Mouse (Mus musculus): ENCODE results near the gene Ugt1a1. TPM values are rescaled to one million over a fixed set of nuclear protein-coding genes. Genes with fewer than 3 reads are reported as not detected.
"Not testable (repeated sequence)": the region's sequence is repeated elsewhere in the genome, so short reads cannot be mapped to it uniquely, and the experiment has no call there.

Ugt1a1 gene
- total RNA-seq, 2 experiments from 2014 or later, result not detected

DNA sequence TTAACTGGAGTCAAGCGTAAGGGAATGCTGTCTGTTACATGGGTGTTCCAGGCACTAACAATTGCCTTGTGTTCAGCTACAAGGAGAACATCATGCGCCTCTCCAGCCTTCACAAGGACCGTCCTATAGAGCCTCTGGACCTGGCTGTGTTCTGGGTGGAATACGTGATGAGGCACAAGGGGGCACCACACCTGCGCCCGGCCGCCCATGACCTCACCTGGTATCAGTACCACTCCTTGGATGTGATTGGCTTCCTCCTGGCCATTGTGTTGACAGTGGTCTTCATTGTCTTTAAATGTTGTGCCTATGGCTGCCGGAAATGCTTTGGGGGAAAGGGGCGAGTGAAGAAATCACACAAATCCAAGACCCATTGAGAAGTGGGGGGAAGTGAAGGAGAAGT, 6.3 kb downstream of the Ugt1a1 start:
- DNase-seq (ENCODE audit: low spot score in 2 of 2), result no peak

DNA sequence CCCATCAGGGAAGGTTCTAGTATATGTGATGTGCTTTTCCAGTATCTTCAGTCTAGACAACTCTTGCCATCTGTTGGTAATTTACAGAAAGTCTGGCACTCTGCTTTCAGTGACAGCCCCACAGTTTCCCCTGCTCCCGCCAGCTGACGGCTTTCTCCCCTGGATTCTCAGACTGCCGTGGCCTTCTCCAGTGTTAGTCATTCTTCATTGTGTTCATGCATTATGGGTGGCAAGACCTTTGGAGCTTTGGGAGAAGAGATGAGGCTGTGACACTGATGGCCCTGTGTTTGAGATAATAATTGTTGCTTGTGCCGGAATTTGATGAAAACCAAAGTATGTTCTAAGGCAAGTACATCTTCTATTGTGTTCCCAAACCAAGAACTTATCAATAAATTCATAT, 6.8 kb downstream of the Ugt1a1 start:
- DNase-seq (ENCODE audit: low spot score in 2 of 2), result no peak

DNA sequence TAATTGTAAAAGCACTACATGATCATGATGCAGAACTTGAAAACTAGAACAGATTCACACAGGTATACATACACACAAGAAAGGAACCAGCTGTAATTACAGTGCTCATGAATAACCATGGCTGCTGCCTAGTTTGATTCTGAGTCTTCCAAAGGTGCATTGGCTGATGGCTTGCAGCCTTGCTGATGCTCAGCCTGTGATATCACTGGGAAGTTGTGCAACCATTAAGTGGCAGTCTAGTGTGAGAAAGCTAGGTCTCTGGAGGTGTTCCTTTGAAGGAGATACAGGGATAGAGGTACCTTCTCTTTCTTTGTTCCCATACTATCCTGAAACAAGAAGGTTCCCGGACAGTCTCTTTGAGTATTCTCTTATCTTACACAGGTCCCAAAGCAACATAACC, 7.3 kb downstream of the Ugt1a1 start:
- no peak for DNase-seq (ENCODE audit: low spot score in 2 of 2)

DNA sequence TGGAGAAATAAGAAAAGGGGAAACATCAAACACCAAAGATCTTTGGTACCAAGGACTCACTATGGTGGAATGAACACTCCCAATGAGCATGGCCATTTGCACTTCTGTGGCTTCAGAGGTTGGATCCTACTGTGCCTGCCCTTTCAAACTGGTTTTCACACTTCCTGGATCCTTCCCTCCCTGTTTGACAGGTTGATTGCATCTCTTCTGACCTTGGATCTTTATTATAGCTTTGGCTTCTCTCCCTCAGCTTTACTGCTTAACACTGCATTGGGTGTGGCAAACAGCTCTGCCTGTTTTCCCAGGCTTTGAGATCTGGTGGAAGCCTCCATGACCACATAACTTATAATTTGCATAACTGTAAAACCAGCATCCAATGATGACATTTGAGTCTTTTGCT, 8.6 kb downstream of the Ugt1a1 start:
- no peak for DNase-seq (ENCODE audit: low spot score in 2 of 2)

DNA sequence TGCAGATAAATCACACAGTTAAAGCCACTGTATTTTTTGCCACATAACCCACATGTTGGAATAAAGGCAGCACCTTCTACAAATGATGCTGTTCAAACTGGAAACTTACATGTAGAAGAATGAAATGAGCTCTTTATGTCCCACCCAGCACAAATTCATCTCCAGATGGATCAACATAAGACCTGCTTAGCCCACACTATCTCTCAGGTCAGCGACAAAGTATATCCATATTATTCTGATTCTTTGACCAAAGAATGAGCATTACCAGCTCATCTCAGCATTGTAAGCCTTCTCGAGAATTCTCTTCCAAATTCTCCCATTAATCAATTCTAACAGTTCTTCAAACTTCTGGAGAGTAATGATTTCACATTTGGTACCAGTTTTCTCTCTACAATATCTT, 10.5 kb downstream of the Ugt1a1 start:
- no peak for DNase-seq (ENCODE audit: low spot score in 2 of 2)

DNA sequence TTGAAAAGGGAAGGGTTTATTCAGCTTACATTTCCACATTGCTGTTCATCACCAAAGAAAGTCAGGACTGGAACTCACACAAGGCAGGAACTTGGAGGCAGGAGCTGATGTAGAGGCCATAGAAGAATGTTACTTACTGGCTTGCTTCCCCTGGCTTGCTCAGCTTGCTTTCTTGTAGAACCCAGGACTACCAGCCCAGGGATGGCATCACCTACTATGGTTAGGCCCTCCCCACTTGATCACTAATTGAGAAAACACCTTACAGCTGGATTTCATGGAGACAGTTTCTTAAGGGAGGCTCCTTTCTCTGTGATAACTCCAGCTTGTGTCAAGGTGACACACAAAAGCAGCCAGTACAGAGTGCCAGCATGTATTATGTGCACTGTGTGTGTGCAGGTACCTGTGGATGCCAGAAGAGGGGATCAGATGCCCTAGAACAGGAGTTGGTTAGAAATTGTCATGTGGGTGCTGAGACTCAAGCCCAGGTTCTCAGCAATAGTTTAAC, 11.3 kb downstream of the Ugt1a1 start:
- not testable (repeated sequence) for DNase-seq (ENCODE audit: low spot score in 2 of 2)

DNA sequence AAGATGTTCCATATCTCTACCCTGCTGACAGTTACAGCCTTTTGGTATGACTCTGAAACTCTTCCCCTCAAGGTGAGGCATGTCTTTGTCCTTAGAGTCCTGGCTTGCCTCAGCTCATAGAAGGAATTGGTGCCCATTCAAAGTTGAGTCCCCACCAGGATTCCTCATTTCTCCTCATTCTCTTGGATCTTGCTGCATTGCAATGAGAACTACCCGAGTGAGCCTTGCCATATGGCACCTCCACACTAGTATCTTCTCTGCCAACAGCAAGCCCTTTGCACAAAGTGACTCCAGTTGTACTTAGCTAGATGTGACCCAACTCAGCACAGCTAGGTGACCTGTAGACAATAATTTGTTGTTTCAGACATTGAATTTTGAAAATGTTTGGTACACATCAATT, 11.8 kb downstream of the Ugt1a1 start:
- DNase-seq (ENCODE audit: low spot score in 2 of 2), result no peak

DNA sequence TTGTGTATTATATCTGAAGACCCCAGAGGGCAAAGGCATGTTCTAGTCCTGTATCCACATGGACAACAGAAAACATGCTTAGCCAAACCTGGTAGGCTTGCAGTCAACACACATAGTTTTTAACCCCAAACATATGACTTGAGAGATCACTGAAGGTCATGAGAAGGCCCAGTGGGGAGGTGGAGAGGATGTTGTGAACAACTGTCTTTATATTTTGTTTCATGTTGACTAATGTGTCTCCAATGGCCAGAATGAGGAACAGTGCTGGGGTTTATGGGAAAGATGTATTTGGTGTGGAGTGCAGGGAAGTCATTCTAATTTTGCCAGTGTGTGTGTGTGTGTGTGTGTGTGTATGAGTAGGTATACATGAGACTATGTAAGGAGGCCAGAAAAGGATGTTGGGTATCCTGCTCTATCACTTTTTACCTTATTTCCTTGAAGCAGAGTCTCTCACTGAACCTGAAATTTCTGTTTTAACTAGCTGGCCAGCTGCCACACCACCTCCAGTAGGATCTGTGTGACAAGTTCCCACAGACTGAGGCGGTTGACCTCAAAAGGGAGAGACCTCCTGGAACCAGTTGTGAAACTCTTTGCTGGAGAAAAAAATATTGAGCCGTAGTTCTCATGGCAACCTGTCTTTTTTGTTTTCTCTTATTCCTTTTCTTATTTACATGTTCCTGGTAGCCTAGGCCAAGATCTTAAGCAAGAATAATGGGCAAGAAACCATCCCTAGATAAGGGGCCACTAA, 12.4 kb downstream of the Ugt1a1 start:
- no peak for DNase-seq (ENCODE audit: low spot score in 2 of 2)

DNA sequence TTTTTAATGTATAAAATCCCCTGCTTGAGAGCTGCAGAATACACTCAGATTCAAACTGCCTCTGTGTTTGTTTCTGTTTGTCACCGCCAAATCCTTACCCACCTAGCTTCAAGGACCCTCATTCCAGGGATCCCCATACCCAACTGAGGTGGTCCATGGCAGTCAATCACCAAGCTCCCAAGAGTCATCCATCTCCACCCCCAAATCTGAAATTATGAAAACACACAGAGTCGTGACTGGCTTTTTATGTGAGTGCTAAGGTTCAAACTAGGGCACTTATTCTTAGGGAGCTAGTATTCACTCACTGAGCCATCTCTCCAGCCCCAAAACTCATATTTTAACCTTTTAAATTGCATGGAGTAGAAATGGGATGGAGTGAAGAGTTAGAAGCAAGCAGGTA, 13.5 kb downstream of the Ugt1a1 start:
- not testable (repeated sequence) for DNase-seq (ENCODE audit: low spot score in 2 of 2)

DNA sequence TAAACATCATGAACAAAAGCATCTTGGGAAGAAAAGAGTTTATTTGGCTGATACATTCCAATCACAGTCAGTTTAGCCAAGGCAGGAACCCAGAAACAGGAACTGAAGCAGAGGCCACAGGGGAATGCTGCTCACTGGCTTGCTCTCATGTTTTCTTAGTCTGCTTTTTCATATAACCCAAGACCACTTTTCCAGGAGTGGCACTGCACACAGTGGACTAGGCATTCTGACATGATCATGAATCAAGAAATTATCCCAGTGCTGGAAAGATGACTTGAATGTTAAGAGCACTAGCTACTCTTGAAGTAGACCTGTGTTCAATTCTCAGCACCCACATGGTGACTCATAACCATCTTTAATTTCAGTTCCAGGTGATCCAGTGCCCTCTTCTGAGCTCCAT, 14.0 kb downstream of the Ugt1a1 start:
- peak in 1 of 2 experiments; percentile 1 for DNase-seq (ENCODE audit: low spot score in 2 of 2)

DNA sequence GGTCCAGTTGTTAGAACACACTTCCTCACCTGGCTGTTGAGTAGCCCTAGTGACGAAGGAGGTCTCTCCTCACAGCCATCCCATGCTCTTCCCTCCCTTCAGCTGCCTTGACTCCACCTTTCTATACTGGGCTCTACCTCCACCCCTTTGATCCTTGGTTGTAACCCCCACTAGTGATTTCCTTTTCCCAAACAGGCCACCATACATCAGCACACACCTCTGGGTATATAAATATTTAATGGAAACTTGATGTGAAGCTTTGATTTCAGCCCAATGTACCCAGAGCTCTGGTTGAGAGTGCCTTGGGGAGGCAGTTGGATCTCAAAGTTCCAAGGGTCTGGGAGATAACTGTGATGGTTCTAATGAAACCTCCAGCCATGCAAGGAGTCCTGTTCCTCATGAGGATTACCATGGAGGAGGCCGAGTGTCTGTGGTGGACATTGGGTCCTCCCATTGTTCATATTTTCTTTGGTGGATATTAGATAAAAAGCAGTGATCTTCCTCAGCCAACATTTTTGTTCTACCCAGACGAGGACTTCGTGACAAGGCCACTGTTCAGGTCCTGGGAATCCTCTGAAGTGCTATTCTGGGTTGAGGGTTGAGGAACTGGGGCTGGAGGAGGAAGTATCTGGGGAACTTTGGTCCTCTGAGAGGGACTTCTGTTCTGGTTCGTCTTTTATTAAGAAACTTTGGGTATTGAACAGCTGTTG, 15.1 kb downstream of the Ugt1a1 start, which contains the start of gene Mroh2a:
Gene Mroh2a (plus strand): TSS at position 317 of the 710 bp plus-strand sequence.
- DNase-seq (ENCODE audit: low spot score in 2 of 2), result peak in 1 of 2 experiments; percentile 1

DNA sequence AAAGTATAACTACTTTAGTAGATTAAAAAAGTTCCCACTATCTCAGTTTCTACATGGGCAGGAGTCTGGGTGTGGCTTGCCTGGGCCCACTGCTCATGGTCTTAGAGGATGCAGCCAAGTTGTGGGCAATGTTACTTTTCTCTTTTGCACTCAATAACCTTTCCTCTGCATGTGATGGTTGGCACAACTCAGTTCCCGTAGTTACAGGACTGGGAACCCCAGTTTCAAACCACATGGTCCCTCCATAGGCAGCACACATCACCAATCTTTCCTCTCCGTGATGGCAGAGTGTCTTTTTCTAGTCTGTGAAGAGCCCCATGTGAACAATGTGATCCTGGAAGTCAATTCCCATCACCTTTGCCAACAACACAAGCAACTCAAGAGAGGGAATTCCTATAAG, 15.7 kb downstream of the Ugt1a1 start:
- DNase-seq (ENCODE audit: low spot score in 2 of 2), result peak in 1 of 2 experiments; percentile 2

DNA sequence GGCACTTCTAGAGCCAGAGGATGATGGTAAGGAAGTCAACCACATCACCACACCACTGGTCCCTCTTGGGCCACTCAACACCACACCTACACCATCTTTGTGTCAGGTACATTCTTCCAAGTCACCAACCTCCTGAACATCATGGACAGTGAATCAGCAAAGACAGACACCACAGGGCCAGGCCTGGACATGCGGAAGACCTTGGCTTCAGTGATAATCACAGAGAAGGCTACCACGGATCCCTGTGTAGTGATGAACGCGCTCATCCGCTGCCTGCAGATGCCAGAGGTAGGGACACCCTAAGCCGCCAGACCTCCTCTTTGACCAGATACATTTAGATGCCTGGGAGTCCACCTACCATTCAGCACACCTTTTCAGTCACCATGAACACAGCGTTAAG, 16.4 kb downstream of the Ugt1a1 start:
- no peak for DNase-seq (ENCODE audit: low spot score in 2 of 2)

DNA sequence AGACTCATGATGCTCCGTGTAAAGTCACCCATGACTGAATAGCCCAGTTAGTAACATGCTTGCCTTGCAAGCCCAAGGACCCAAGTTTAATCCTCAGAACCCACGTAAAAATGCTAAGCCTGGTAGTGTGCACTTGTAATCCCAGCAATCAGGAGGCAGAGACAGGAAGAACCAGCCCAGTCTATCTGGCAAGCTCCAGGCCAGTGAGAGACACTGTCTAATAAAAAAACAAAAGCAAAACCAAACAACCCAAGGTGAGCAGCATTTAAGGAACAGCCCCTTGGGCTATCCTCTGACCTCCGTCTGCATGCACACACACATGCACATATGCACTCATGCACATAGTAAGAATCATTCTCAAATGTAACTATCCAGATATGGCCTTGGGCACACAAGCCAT, 17.8 kb downstream of the Ugt1a1 start:
- DNase-seq (ENCODE audit: low spot score in 2 of 2), result no peak

DNA sequence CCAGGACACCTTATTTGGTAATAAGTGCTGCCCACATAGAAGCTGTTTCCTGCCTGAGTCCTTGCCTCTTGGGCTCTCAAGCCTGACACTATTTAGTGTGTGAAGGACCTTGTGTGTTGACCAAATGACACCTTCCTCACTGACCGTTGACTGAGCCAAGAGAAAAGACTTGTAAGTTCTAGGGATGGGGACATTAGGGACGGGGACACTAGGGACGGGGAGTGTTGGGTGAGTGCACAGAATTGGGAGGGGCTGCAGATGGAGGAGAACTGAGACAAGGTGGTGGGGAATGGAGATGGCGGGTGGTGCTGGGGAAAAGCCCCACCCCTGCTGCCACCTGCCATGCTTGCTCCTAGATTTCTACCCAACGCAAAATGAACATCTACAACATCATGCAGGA, 18.2 kb downstream of the Ugt1a1 start:
- no peak for DNase-seq (ENCODE audit: low spot score in 2 of 2)

DNA sequence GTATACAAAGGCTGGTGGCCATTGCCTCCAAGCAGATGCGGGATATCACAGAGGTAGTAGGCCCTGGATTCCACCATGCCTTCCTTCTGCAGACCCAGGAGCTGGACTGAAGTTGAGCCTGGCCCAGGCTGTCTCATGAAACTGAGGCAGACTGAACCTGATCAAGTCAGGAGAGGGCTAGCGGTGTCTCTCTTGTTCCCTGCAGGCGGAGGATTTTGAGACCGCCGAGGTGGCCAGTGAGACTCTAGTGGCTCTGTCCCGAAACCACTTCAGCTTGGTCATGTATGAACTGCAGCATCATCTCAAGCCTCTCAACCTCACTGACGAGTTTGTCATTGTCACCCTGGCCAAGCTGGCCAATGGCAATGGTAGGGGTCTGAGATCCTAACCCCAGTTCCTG, 18.7 kb downstream of the Ugt1a1 start:
- no peak for DNase-seq (ENCODE audit: low spot score in 2 of 2)

DNA sequence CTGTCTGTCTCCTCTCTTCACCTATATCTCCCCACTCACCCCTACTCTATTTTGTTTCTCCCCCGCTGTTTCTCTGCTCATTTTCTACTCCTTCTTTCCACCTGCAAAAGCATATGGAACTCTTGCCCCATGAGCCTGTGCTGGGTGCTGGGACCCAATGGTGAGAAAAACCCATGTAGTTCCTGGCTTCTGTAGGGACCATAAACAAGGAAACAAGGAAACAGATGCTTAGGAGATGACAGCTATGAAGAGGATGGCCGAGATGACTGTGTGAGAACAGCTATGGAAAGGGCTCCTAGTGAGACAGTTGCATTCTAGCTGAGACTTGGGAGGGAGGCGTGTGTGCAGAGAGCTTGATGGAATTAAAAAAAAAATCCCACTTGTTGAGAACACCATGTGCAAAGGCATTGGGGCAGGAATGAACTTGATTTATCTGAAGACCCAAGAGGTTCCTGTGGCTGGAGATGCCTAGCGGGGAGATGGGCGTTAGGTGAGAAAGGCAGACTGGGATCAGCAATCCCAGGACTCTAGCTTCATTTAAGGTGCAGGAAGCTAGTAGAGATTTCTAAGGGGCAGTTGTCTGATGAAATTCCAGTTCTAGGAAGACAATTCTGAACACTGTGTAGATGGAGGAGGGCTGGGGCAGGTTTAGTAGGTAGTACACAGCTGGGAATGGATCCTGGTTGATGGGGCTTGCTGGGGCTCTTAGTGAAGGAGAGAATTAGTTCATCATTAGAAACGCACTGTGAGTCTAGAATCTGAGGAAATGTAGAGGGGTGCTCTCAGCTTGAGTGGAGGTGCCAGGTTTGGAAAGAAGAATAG, 19.4 kb downstream of the Ugt1a1 start:
- DNase-seq (ENCODE audit: low spot score in 2 of 2), result no peak

DNA sequence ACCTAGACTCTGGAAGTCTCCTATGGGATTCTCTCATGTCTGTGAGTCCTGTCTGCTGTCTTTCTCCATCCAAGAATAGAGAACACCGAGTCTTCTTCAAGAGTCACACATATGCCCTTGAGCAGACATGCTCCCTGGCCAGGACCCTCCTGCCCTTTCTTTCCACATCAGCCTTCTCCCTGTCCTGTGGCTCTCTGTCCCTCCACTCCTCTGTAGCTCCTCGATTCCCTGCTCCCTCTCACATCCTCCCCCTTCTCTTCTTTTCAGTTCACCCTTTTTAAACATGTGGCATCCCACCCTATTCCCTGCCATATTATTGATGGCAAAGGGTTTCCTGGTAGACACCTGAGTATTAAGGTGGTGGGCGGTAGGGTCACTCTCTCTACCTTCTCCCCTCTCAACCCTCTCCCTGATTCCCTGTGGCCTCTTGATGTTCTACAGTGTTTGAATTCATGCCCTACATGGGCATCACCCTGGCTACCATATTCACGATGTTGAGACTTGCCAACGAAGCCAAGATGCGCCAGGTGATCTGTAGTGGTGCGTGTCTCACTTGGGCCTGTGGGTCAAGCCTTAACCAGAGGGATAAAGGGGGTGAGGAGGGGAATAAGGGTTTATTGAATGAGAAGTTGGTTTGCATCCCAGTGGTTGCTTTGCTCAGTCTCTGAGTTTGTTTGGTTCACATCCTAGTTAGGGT, 20.2 kb downstream of the Ugt1a1 start:
- no peak for DNase-seq (ENCODE audit: low spot score in 2 of 2)

DNA sequence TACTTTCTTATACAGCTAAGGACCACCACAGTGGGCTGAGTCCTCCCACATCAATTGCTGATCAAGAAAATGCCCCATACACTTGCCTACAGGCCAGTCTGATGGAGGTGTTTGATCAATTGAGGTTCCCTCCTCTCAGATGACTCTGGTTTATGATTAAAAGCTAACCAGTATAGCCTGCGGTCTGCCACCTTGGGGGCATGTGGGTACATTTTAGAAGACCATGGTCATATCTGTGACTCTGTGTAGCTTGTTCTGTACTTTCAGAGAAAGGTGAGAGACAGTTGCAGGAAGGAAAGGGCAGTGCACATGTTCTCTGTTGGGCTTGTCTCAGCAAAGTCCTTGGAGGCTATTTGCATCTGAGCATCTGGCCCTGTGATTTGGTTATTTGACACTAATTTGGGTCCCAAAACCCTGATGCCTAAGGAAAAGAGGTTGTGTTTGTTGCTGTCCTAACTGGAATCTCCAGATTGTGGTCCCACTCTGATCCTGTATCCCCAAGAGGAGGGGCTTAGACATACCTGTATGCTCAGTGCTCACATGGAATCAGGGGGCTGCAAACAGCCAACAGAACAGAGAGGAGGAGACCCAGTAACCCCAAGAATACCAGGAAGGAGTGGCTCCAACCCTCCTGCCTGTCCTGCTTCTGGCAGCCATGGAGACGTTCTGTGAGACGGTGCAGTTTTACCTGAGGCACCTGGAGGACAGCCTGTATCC, 21.1 kb downstream of the Ugt1a1 start:
- DNase-seq (ENCODE audit: low spot score in 2 of 2), result no peak

Data from left cerebral cortex, adult 18-20 months (tissue).